Mouse (Mus musculus) urinary bladder, postnatal 36 days (tissue): ENCODE data around the gene Rnf6.
"Not testable (repeated sequence)": the region's sequence is repeated elsewhere in the genome, so short reads cannot be mapped to it uniquely, and the experiment has no call there.

Experiments used
- DNase-seq, 2 experiments: peaks; one replicate each; pipeline ENCODE4 v3.0.0; 2022; ENCODE audit warnings: low spot score in 2 of 2, mixed read lengths in 1 of 2

Rnf6 gene

GRCm38 (mm10) chr5:146230864-146231654, 9.7 kb upstream of the Rnf6 start, which contains the start of gene Cdk8:
Gene Cdk8 (plus strand): TSS chr5:146231230.
- peak; percentile 88 to 90 for DNase-seq

DNA sequence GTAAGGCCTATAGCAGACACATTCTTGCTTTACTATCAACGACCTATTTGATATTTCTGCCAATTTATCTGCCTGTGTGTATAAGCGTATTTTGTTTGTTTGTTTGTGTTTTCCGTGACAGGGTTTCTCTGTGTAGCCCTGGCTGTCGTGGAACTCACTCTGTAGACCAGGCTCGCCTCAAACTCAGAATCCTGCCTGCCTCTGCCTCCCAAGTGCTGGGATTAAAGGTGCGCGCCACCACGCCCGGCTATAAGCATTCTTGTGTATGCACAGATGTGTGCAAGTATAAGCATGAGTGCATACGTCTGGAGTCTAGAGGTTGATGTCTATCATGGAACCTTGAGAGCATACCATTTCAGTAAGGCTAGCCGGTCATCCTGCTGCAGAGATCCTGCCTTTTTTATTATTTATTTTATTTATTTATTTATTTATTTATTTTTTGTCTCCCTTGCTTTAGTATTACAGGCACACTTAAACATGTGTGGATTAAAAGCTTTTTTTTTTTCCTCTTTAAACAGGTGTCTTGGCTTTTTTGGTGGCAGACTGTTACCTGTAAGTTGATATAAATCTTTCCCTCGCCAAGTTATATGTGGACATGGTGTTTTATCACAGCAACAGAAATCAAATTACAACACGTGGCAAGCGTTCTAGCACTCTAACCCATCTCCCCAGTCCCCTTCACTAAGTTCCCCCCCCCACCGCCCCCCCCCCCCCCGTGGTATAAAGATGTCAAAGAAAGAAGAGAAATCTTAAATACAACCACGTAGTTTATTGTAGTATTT, 8.7 kb upstream of the Rnf6 start:
- no peak for DNase-seq

DNA sequence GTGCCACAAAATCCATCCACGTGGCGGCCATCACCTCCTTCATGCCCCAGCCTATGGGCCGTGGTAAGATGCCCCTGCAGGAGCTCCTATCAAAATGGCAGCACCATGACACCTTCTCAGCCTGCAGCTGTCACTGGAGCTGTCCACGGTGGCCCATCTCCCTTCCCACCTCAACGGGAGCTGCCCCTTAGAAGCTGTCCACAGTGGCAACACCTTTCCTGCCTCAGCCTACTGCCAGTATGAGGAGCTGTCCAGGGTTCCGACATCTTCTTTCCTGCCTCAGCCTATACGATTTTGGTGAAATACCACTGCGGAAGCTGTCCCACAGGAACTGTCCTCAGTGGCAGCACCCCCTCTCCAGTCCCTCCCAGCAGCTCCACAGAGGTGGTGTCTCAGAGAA, 6.1 kb upstream of the Rnf6 start:
- no peak for DNase-seq

GRCm38 (mm10) chr5:146223786-146224185, 2.4 kb upstream of the Rnf6 start:
- peak in 1 of 2 experiments; percentile 38 for DNase-seq

DNA sequence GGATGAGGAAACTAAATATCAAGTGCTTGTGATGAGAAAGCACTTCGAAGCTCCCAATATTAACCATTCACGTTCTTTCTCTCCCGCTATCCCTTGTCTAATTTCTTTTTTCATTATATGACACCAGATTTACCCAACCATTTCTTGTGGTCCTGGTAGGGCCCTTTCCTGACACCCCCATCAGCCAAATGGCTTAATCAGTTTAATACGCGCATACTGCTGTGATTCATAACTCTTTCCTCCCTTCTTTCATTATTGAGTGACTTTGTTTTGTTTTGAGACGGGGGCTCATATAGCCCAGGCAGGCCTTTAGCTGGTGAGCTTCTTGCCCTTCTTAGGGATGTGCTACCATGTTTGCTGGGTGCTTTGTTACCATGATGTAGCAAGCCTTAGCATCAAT, 367 bp upstream of the Rnf6 start:
- DNase-seq, result no peak

GRCm38 (mm10) chr5:146220501-146220878, 865 bp downstream of the Rnf6 start:
- DNase-seq, result no peak

DNA sequence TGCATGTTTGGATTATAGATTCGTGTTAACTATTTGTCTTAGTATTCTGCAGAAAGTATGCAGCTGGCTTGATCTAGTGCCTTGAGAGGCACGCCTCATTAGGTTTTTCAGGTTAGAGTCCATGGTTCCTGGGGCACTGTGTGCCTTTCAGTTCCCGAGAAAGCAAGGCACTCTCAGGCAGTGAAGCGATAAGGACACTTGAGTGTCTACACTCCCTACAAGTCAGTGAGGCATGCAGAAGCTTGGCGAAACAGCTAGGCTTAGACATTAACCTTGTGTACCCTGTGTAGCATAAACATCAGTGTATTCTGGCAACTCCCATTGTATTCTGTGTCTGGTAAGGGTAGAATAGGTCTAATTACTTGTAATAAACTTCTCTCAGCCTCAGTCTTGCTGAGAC, 15.8 kb downstream of the Rnf6 start:
- no peak for DNase-seq

GRCm38 (mm10) chr5:146203921-146204320, 17.4 kb downstream of the Rnf6 start:
- no peak for DNase-seq

DNA sequence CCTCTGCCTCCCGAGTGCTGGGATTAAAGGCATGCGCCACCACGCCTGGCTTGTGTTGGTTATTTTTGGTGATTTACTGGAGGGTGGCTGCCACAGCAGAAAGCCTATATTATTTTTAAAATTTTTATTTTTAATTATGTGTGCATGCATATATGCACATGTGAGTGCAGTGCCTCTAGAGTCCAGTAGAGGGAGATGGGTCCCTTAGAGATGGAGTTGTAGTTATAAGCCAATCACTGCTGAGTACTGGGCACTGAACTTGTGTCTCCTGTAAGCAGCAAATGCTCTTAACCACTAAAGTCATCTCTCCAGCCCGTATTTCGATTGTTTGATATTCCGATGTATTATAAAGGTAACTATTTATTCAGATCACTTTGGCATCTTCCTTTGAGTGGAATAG, 20.8 kb downstream of the Rnf6 start:
- no peak for DNase-seq

DNA sequence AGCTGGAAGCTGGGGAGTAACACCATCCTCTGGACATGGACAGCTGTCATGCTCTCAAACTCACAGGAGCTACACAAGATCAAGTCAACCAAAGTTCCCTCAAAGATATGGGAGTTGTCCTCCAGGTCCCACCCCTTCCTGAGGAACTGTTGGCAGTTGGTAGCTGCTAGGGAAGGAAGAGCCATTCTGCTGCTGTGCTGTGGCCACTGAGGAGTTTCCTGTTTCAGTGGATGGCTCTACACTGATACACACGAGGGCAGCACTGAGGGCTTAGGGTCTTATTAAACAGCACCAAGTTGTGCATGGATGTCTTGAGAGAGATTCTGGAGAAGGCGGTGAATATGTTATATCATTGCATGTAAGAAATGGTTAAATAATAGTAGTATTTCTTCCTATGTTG, 21.8 kb downstream of the Rnf6 start:
- no peak for DNase-seq

- no peak for DNase-seq
Measured at GRCm38 (mm10) chr5:146199073-146199472, 22.3 kb downstream of the Rnf6 start.

DNA sequence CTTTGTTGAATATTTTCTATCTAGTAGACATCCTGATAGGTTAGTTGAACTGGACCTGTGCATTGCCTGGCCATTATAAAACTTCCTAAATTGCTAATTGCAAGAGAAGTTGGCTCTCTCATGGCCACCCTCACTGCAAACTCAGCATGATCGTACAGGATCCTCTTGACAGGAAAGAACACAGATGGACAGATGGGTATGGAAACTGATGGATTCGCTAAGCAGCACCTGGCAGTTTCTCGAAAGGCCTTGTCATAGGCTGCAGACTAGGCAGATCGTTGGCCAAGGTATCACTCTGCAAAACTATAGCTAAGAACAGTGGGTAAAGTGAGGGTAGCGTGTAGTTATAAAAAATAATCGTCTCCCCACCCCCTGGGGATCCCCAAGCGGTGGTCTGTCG, 28.0 kb downstream of the Rnf6 start:
- no peak for DNase-seq

GRCm38 (mm10) chr5:146190501-146191269, 30.7 kb downstream of the Rnf6 start:
- no peak for DNase-seq

DNA sequence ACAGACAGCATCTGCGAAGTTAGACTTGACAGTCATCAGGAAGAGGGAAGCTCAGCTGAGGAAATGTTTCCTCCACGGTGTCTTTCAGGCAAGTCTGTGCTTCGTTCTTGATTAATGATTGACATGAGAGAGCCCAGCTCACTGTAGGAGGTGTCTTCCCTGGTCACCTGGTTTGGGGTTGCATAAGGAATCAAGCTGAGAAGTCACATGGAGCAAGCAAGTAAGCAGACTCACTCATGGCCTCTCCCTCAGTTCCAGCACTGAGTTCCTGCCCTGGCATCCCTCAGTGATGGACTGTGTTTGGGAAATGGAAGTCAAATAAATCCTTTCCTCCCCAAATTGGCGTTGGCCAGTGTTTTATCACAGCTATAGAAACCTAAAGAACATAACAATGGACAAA, 31.3 kb downstream of the Rnf6 start:
- DNase-seq, result no peak

GRCm38 (mm10) chr5:146188712-146189111, 32.6 kb downstream of the Rnf6 start:
- DNase-seq, result no peak

DNA sequence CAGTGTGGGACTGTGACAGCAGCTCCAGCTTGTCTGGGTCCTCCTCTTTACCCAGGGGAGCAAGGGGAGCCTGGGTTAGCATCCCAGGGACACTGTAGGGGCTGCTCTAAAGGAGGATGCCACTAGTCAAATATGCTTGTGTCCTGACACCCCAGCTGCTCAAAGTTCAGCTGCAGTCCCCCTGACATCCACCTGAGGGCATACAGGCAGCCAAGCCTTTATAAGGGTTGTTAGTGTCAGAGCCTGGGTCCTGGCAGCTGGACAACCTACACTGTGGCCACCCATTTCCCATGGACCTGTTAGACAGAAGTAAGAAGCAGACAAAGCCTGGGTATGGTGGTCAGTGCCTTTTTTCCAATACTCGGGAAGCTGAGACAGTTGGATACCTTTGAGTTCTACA, 33.2 kb downstream of the Rnf6 start:
- no peak for DNase-seq

- peak; percentile 54 to 61 for DNase-seq
Measured at GRCm38 (mm10) chr5:146187441-146187840, 33.9 kb downstream of the Rnf6 start.

DNA sequence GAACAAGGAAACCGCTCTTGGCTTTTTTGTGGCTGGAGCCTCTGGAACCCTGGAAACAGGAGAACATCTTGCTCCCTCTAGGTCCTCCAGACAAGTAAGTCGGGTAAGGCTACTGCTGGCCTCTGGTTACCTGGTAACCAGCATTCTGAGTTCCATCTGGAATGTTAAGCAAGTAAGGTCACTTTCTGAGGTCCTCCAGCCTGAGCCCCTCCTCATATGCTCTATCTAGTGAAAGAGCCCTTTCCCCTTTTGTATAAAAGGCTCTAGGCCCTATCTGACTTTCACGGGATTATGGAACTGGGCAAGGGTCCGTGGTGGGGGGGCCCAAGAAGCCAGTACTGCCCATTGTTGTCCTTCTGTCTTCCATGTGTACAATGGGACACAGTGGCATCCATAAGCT, 36.2 kb downstream of the Rnf6 start, which contains the start of gene 1700001J03Rik:
1700001J03Rik (minus strand) TSS at position 101 of the 400 bp plus-strand sequence.
- not testable (repeated sequence) for DNase-seq

DNA sequence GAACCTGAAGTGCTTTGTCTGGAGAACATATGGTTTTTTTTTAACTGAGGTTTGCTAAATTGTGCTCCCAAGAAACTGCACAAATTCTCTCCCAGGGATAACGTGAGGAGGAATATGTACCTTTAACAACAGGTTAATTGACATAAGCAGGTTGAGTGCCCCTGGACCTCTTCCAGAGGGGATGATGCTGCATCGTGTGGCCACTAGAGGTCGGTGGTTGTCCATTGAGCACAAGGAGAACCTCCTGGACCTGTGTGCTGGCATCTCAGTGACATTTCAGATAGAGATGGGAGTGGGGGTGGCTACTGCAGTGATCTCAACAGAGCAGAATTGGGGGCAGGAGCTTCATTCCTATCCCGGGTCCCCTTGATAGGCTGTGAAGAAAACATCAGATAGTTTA, 48.6 kb downstream of the Rnf6 start:
- peak in 1 of 2 experiments; percentile 8 for DNase-seq

- not testable (repeated sequence) for DNase-seq
Measured at GRCm38 (mm10) chr5:146170621-146171020, 50.7 kb downstream of the Rnf6 start, which contains the start of gene Gm6309. Gene Gm6309 (minus strand): TSS chr5:146170721.

- DNase-seq, result not testable (repeated sequence)
Measured at GRCm38 (mm10) chr5:146160439-146160838, 60.9 kb downstream of the Rnf6 start, which contains the start of gene Gm5565. Gene Gm5565 (minus strand): TSS chr5:146160539.
